Mouse (Mus musculus) embryonic facial prominence, embryonic 10.5 days (tissue): ENCODE results near the gene Prn. TPM values are rescaled to one million over a fixed set of nuclear protein-coding genes. Genes with fewer than 3 reads are reported as not detected.
A peak's percentile ranks its signal among the peaks of the same experiment; 100 is the strongest.

ENCODE experiments used
- DNase-seq: peaks from one replicate; pipeline ENCODE4 v3.0.0-alpha.2; 2017; ENCODE audit warnings: low spot score
- H3K27ac ChIP-seq: fragments of 300-500 bp; sonication (generic); replicated peaks from 2 replicates; pipeline ENCODE4 v1.5.1; 2016; ENCODE audit warnings: mild to moderate bottlenecking
- H3K27me3 ChIP-seq: fragments of 300-500 bp; sonication (generic); replicated peaks from 2 replicates; pipeline ENCODE4 v1.6.1; 2016; ENCODE audit warnings: low read depth, mild to moderate bottlenecking; ENCODE audit not compliant: poor library complexity, severe bottlenecking
- H3K36me3 ChIP-seq: fragments of 300-500 bp; sonication (generic); replicated peaks from 2 replicates; pipeline ENCODE4 v1.6.1; 2016; ENCODE audit warnings: mild to moderate bottlenecking, moderate library complexity
- H3K4me1 ChIP-seq: fragments of 300-500 bp; sonication (generic); 2 replicates; pipeline ENCODE4 v1.6.1; 2016
- H3K4me3 ChIP-seq: fragments of 300-500 bp; sonication (generic); 2 replicates; pipeline ENCODE4 v1.5.1; 2016; ENCODE audit warnings: mild to moderate bottlenecking, moderate library complexity
- H3K9me3 ChIP-seq: fragments of 300-500 bp; sonication (generic); 2 replicates; pipeline ENCODE4 v1.6.1; 2016; ENCODE audit warnings: mild to moderate bottlenecking
- WGBS: fragments of 180-500 bp; shearing (Covaris S2); methylation state at CpG from one replicate; pipeline ENCODE4 v1.1.7; 2016; 5-methylcytosine and 5-hydroxymethylcytosine counted together
- polyA plus RNA-seq: library from polyadenylated mRNA; unstranded; fragments of >200 nt; fragmentation: Nextera tagmentation; extraction: Ambion mirVana; gene quantifications from 2 replicates; pipeline ENCODE4 v1.2.1, GENCODE M21; 2016

Gene Prn
- polyA plus RNA-seq, 1 experiment from 2014 or later, result not detected

DNA sequence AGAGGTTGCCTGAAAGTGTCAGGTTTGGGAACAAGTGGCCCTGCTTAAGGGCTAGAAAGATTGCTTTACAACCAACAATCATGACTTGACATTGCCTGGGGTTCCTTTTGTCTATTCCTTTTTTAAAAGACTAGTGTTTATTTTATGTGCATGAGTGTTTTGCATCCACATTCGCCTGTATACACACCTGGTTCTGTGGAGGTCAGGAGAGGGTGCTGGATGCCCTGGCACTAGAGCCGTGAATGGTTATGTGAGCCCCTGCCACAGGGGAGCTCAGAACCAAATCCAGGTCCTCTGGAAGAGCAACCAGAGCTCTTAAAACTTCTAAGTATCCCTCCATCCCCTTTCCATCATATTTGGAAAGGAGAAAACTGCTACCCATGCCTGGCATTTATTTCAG, 1.1 kb downstream of the Prn start:
- H3K4me3 ChIP-seq, result peak overlapping the region; percentile 80
- 61% methylated on average over 2 of the region's 2 CpGs for WGBS

GRCm38 (mm10) chr2:131911341-131911740, 1.6 kb downstream of the Prn start:
- Histone ChIP-seq H3K9me3 (no peaks in the 10 kb centered on the region), H3K27me3 (peaks cover 24% of the 10 kb centered on the region), H3K4me3 (no peak overlapping the region; the same call in 1 of the 2 replicates), H3K4me1 (peaks cover 19% of the 10 kb centered on the region), H3K27ac (no peak overlapping the region), H3K36me3 (no peaks in the 10 kb centered on the region)
- WGBS, result 38% methylated on average over 4 of the region's 4 CpGs
- DNase-seq, result no peak

More for the DNA sequence above, 1.1 kb downstream of the Prn start:
- DNase-seq, result no peak
- Histone ChIP-seq H3K4me1 (peaks cover 19% of the 10 kb centered on the region), H3K36me3 (no peaks in the 10 kb centered on the region), H3K27me3 (peaks cover 24% of the 10 kb centered on the region), H3K9me3 (no peaks in the 10 kb centered on the region), H3K27ac (no peak overlapping the region)

- no peaks in the 10 kb centered on the region for H3K9me3 ChIP-seq
- H3K27me3 ChIP-seq, result peaks cover 24% of the 10 kb centered on the region
- no peak overlapping the region for H3K27ac ChIP-seq
- H3K4me3 ChIP-seq, result no peak overlapping the region
- no peak for DNase-seq
- 86% methylated on average over 8 of the region's 8 CpGs for WGBS
- peaks cover 3% of the 10 kb centered on the region; the same call in 1 of the 2 replicates for H3K36me3 ChIP-seq
- peaks cover 19% of the 10 kb centered on the region for H3K4me1 ChIP-seq
These were observed 2.9 kb downstream of the Prn start for GRCm38 (mm10) chr2:131912526-131913258.

GRCm38 (mm10) chr2:131932275-131932902, 22.6 kb downstream of the Prn start:
- Histone ChIP-seq H3K27ac (no peak overlapping the region), H3K27me3 (no peaks in the 10 kb centered on the region), H3K4me3 (no peak overlapping the region), H3K4me1 (peaks cover 14% of the 10 kb centered on the region; the same call in 1 of the 2 replicates), H3K9me3 (no peaks in the 10 kb centered on the region), H3K36me3 (peaks cover 14% of the 10 kb centered on the region)
- WGBS, result 72% methylated on average over 7 of the region's 7 CpGs
- DNase-seq, result no peak

- WGBS, result 37% methylated on average over 6 of the region's 6 CpGs
- H3K9me3 ChIP-seq, result no peaks in the 10 kb centered on the region
- H3K27ac ChIP-seq, result no peak overlapping the region
- DNase-seq, result no peak
- H3K4me1 ChIP-seq, result peaks cover 14% of the 10 kb centered on the region; the same call in 1 of the 2 replicates
- H3K27me3 ChIP-seq, result no peaks in the 10 kb centered on the region
- peaks cover 14% of the 10 kb centered on the region for H3K36me3 ChIP-seq
- no peak overlapping the region for H3K4me3 ChIP-seq
These were observed 23.3 kb downstream of the Prn start for GRCm38 (mm10) chr2:131933013-131933412.

GRCm38 (mm10) chr2:131933598-131933997, 23.8 kb downstream of the Prn start:
- WGBS, result 51% methylated on average over 3 of the region's 3 CpGs
- H3K27ac ChIP-seq, result 0 out of 2 replicates have a peak overlapping the region, but pooled peaks have one; percentile 5
- H3K4me1 ChIP-seq, result peaks cover 14% of the 10 kb centered on the region; the same call in 1 of the 2 replicates
- H3K4me3 ChIP-seq, result no peak overlapping the region
- no peaks in the 10 kb centered on the region for H3K9me3 ChIP-seq
- H3K36me3 ChIP-seq, result peaks cover 14% of the 10 kb centered on the region
- no peak for DNase-seq
- no peaks in the 10 kb centered on the region for H3K27me3 ChIP-seq

- Histone ChIP-seq H3K27me3 (no peaks in the 10 kb centered on the region), H3K27ac (no peak overlapping the region), H3K9me3 (no peaks in the 10 kb centered on the region), H3K4me3 (no peak overlapping the region), H3K36me3 (peaks cover 14% of the 10 kb centered on the region), H3K4me1 (peaks cover 14% of the 10 kb centered on the region; the same call in 1 of the 2 replicates)
- WGBS, result 89% methylated on average over 2 of the region's 2 CpGs
- no peak for DNase-seq
These were observed 24.5 kb downstream of the Prn start for GRCm38 (mm10) chr2:131934243-131934642.

DNA sequence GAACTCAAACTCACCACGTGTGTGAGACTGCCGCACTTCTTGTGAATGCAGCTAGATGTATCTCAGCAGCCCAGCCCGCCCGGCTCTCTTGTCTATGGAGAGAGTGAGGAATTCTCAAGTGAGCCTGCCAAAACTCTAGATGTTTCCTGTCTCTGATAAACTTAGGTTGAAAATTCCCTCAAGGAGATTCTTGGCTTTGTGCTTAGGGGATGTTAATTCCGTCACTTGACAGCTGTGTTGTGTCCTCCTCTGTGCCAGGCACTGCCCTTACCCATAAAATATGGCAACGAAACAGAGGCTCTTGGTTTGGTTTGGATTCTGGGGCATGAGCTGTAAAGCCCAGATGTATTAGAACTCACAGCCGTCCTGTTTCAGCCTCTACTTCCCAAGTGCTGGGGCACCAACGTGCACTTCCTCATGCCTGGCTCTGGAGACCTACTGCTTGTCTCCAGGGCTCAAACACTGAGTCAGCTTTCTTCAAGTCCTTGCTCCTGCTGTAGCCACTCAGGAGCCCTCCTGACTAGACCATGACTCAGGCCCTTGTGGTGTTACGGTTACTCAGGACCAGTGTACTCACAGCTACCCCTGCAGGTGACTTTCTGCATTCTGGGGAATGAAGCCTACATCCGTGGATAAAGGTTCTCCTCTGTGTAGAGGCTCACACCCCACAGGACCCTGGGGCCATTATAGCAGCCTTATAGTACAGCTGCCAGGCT, 25.8 kb downstream of the Prn start:
- Histone ChIP-seq H3K36me3 (peaks cover 14% of the 10 kb centered on the region), H3K4me3 (no peak overlapping the region), H3K27me3 (no peaks in the 10 kb centered on the region), H3K4me1 (peaks cover 14% of the 10 kb centered on the region; the same call in 1 of the 2 replicates), H3K9me3 (no peaks in the 10 kb centered on the region), H3K27ac (no peak overlapping the region)
- 81% methylated on average over 10 of the region's 10 CpGs for WGBS
- no peak for DNase-seq

DNA sequence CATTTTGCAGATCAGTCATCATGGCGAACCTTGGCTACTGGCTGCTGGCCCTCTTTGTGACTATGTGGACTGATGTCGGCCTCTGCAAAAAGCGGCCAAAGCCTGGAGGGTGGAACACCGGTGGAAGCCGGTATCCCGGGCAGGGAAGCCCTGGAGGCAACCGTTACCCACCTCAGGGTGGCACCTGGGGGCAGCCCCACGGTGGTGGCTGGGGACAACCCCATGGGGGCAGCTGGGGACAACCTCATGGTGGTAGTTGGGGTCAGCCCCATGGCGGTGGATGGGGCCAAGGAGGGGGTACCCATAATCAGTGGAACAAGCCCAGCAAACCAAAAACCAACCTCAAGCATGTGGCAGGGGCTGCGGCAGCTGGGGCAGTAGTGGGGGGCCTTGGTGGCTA, 26.7 kb downstream of the Prn start:
- Histone ChIP-seq H3K27me3 (no peaks in the 10 kb centered on the region), H3K27ac (no peak overlapping the region), H3K36me3 (peaks cover 12% of the 10 kb centered on the region), H3K4me1 (peaks cover 14% of the 10 kb centered on the region; the same call in 1 of the 2 replicates), H3K4me3 (no peak overlapping the region), H3K9me3 (no peaks in the 10 kb centered on the region)
- no peak for DNase-seq
- 97% methylated on average over 10 of the region's 10 CpGs for WGBS

DNA sequence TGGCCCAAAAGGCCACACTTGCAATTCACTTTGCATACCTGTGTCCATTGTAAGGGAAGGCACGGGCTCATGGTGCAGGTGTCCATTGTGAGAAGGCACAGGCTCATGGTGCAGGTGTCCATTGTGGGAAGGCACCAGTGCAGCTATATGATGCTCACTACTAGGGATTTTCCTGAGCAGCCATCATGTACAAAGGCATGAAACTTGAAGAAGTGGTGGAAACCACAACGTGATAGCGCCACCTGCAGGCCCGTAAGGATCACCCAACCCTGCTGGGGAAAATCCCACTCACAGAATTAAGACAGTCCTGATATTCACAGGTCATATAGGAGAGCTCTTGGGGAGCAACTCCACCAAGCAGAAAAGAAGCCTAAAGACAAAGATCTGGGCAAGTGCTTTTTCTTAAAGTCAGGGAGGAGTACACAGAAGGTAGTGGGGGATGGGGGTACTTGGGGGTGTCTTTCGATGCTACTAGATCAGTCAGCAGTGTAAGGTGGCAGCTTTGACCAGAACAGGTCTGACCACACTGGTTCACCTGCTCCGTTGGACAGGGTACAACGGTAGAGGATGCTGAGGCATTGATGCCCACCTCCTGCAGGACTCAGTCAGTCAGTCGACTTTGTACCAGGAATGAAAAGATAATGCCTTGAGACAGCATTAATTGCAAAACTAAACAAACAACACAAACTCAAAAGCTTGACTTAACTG, 29.8 kb downstream of the Prn start:
- Histone ChIP-seq H3K36me3 (peaks cover 12% of the 10 kb centered on the region), H3K27me3 (no peaks in the 10 kb centered on the region), H3K4me1 (no peaks in the 10 kb centered on the region), H3K4me3 (no peak overlapping the region), H3K27ac (no peak overlapping the region), H3K9me3 (no peaks in the 10 kb centered on the region)
- WGBS, result 41% methylated on average over 8 of the region's 8 CpGs
- peak; percentile 45 for DNase-seq

- WGBS, result 80% methylated on average over 3 of the region's 3 CpGs
- Histone ChIP-seq H3K4me3 (no peak overlapping the region), H3K9me3 (no peaks in the 10 kb centered on the region), H3K27me3 (no peaks in the 10 kb centered on the region), H3K27ac (no peak overlapping the region), H3K4me1 (no peaks in the 10 kb centered on the region), H3K36me3 (peaks cover 12% of the 10 kb centered on the region)
- DNase-seq, result no peak
These were observed 30.7 kb downstream of the Prn start for GRCm38 (mm10) chr2:131940506-131940905.

GRCm38 (mm10) chr2:131941501-131941900, 31.7 kb downstream of the Prn start:
- H3K4me3 ChIP-seq, result no peak overlapping the region
- WGBS, result 80% methylated on average over 6 of the region's 6 CpGs
- DNase-seq, result no peak

More at GRCm38 (mm10) chr2:131941501-131941900, 31.7 kb downstream of the Prn start:
- H3K36me3 ChIP-seq, result peaks cover 9% of the 10 kb centered on the region
- H3K4me1 ChIP-seq, result no peaks in the 10 kb centered on the region
- H3K27me3 ChIP-seq, result no peaks in the 10 kb centered on the region
- no peak overlapping the region for H3K27ac ChIP-seq
- H3K9me3 ChIP-seq, result no peaks in the 10 kb centered on the region
